Mouse (Mus musculus) myocyte (in vitro differentiated cells): ENCODE measurements around the gene Mlxip. TPM values are rescaled to one million over a fixed set of nuclear protein-coding genes. Genes with fewer than 3 reads are reported as not detected.

ENCODE experiments used
- H3K27me3 ChIP-seq: one replicate; pipeline ENCODE4 v1.6.1; 2011; ENCODE audit not compliant: control insufficient read depth, insufficient read depth, insufficient read length
- H3K36me3 ChIP-seq: one replicate; pipeline ENCODE4 v1.6.1; 2011; ENCODE audit not compliant: control insufficient read depth, insufficient read depth
- H3K4me2 ChIP-seq: one replicate; pipeline ENCODE4 v1.6.1; 2011; ENCODE audit warnings: low read depth, control low read depth
- H3K4me3 ChIP-seq: one replicate; pipeline ENCODE4 v1.5.1; 2011; ENCODE audit warnings: mild to moderate bottlenecking, control low read depth, moderate library complexity
- H3K79me2 ChIP-seq: one replicate; pipeline ENCODE4 v1.6.1; 2011; ENCODE audit not compliant: control insufficient read depth, insufficient read depth
- H3ac ChIP-seq: one replicate; pipeline ENCODE4 v1.6.1; 2011; ENCODE audit not compliant: control insufficient read depth, insufficient read length
- CEBPB ChIP-seq: IDR thresholded peaks from 2 replicates; pipeline ENCODE4 v1.6.1; 2011; ENCODE audit warnings: mild to moderate bottlenecking, moderate library complexity; ENCODE audit not compliant: poor library complexity, insufficient read depth, severe bottlenecking
- E2F4 ChIP-seq: IDR thresholded peaks from one replicate; pipeline ENCODE4 v1.6.1; 2011; ENCODE audit warnings: mild to moderate bottlenecking, control low read depth, moderate library complexity; ENCODE audit not compliant: insufficient read depth
- MAX ChIP-seq: IDR thresholded peaks from one replicate; pipeline ENCODE4 v1.6.1; 2011; ENCODE audit warnings: low read depth, mild to moderate bottlenecking, control low read depth
- MYOD1 ChIP-seq, 3 experiments: IDR thresholded peaks; one replicate each; pipeline ENCODE4 v1.6.1; 2011; ENCODE audit warnings: control low read depth in 2 of 3, low read depth in 2 of 3, mild to moderate bottlenecking in 2 of 3, moderate library complexity in 1 of 3; ENCODE audit not compliant: insufficient read length in 2 of 3, control insufficient read depth in 1 of 3
- MYOG ChIP-seq, 3 experiments: IDR thresholded peaks; one replicate each; pipeline ENCODE4 v1.6.1; 2011; ENCODE audit warnings: control low read depth in 2 of 3, low read depth in 2 of 3, mild to moderate bottlenecking in 2 of 3; ENCODE audit not compliant: insufficient read length in 2 of 3, control insufficient read depth in 1 of 3, insufficient read depth in 1 of 3
- POLR2A ChIP-seq: IDR thresholded peaks from one replicate; pipeline ENCODE4 v1.6.1; 2011; ENCODE audit warnings: low read depth, mild to moderate bottlenecking, control low read depth, moderate library complexity; ENCODE audit not compliant: insufficient read length
- POLR2AphosphoS2 ChIP-seq: IDR thresholded peaks from one replicate; pipeline ENCODE4 v1.6.1; 2011; ENCODE audit warnings: low read depth, control low read depth; ENCODE audit not compliant: insufficient read length
- REST ChIP-seq: IDR thresholded peaks from one replicate; pipeline ENCODE4 v1.6.1; 2011; ENCODE audit warnings: mild to moderate bottlenecking, control low read depth, moderate library complexity; ENCODE audit not compliant: insufficient read depth, insufficient read length
- SRF ChIP-seq: IDR thresholded peaks from one replicate; pipeline ENCODE4 v1.6.1; 2011; ENCODE audit warnings: low read depth; ENCODE audit not compliant: control insufficient read depth, insufficient read length
- TCF12 ChIP-seq: IDR thresholded peaks from one replicate; pipeline ENCODE4 v1.6.1; 2011; ENCODE audit warnings: mild to moderate bottlenecking, control low read depth; ENCODE audit not compliant: poor library complexity, insufficient read depth, severe bottlenecking
- TCF3 ChIP-seq: IDR thresholded peaks from one replicate; pipeline ENCODE4 v1.6.1; 2011; ENCODE audit warnings: low read depth, control low read depth; ENCODE audit not compliant: insufficient read length
- USF1 ChIP-seq: IDR thresholded peaks from one replicate; pipeline ENCODE4 v1.6.1; 2011; ENCODE audit warnings: low read depth, mild to moderate bottlenecking, control low read depth, moderate library complexity
- polyA plus RNA-seq: library from polyadenylated mRNA; unstranded; fragments of >200 nt; fragmentation: generic; extraction: Trizol; gene quantifications from one replicate; pipeline ENCODE4 v1.2.1, GENCODE M21; 2012; ENCODE audit warnings: missing spikeins

The Mlxip gene
- polyA plus RNA-seq, 1 experiment, result 6.0 TPM

- Histone ChIP-seq H3K79me2 (peaks cover 13% of the 10 kb centered on the region), H3ac (no peak overlapping the region), H3K27me3 (no peaks in the 10 kb centered on the region), H3K36me3 (no peaks in the 10 kb centered on the region), H3K4me2 (peak overlapping the region; percentile 99), H3K4me3 (peak overlapping the region; percentile 68)
- TF ChIP-seq POLR2AphosphoS2, result no peak
- no peak for TF ChIP-seq SRF
- TF ChIP-seq MAX, result no peak
- no peak for TF ChIP-seq MYOG (IDR thresholded peaks at IDR 0.05; ENCODE audit: control insufficient read depth in 1 of 3, insufficient read depth in 1 of 3, insufficient read length in 2 of 3, low read depth in 2 of 3)
- no peak for TF ChIP-seq USF1
- no peak for TF ChIP-seq POLR2A
- TF ChIP-seq REST, result no peak
- TF ChIP-seq TCF12, result no peak
- no peak for TF ChIP-seq TCF3
- no peak for TF ChIP-seq E2F4
- no peak for TF ChIP-seq CEBPB
- no peak for TF ChIP-seq MYOD1 (IDR thresholded peaks at IDR 0.05; ENCODE audit: control insufficient read depth in 1 of 3, insufficient read length in 2 of 3, low read depth in 2 of 3)
Observed at GRCm38 (mm10) chr5:123393786-123394302, 754 bp upstream of the Mlxip start.

DNA sequence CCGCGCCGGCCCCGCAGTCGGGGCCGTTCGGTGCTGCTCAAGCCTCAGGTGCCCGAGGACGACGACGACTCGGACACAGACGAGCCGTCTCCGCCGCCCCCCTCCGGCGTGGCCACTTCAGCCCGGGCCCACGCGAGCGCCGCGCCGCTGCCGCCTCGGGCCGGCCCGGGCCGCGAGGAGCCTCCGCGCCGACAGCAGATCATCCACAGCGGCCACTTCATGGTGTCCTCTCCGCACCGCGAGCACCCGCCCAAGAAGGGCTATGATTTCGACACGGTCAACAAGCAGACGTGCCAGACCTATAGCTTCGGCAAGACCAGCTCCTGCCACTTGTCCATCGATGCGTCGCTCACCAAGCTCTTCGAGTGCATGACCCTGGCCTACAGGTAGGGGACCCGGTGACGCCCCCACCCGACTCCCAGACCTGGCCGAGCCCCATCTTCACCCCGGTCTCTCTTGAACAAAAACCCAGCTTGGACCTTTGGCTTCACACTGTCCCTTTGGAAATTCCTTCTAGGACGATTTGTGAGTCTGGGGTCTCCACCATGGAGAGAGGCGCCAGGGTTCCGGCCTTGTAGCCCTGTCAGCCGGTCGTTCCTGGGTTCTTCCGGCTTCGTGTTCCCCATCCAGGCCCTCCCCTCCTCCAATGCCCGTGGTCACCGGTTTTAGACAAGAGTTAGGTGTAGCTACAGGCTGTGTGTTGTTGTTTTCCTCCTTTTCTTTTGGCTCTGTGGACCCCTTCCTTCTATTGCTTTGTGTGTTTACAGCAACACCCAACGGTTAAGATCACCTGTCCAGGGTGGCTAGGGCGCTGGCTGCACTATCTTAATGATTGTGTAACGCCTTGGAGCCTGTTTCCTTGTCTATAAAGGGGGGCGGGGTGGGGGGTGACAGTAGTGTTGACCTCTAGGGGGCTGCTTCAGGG lies 621 bp downstream of the Mlxip start:
- no peaks in the 10 kb centered on the region for H3K36me3 ChIP-seq
- H3K27me3 ChIP-seq, result no peaks in the 10 kb centered on the region
- peak overlapping the region; percentile 61 for H3ac ChIP-seq
- H3K4me3 ChIP-seq, result peak overlapping the region; percentile 68
- H3K4me2 ChIP-seq, result peak overlapping the region; percentile 95
- TF ChIP-seq POLR2AphosphoS2 (no peak), CEBPB (no peak), REST (no peak), MYOD1 (IDR thresholded peaks at IDR 0.05; ENCODE audit: control insufficient read depth in 1 of 3, insufficient read length in 2 of 3, low read depth in 2 of 3) (no peak), USF1 (no peak), MAX (no peak), SRF (no peak), E2F4 (no peak), TCF12 (no peak), MYOG (IDR thresholded peaks at IDR 0.05; ENCODE audit: control insufficient read depth in 1 of 3, insufficient read depth in 1 of 3, insufficient read length in 2 of 3, low read depth in 2 of 3) (no peak), POLR2A (no peak), TCF3 (no peak)
- peaks cover 13% of the 10 kb centered on the region for H3K79me2 ChIP-seq

- H3ac ChIP-seq, result no peak overlapping the region
- H3K4me2 ChIP-seq, result no peak overlapping the region
- TF ChIP-seq MYOD1 (IDR thresholded peaks at IDR 0.05; ENCODE audit: control insufficient read depth in 1 of 3, insufficient read length in 2 of 3, low read depth in 2 of 3), result no peak
- no peak for TF ChIP-seq TCF3
- H3K4me3 ChIP-seq, result no peak overlapping the region
- peaks cover 13% of the 10 kb centered on the region for H3K79me2 ChIP-seq
- H3K36me3 ChIP-seq, result no peaks in the 10 kb centered on the region
- no peaks in the 10 kb centered on the region for H3K27me3 ChIP-seq
Observed at GRCm38 (mm10) chr5:123396901-123397464, 2.4 kb downstream of the Mlxip start.

DNA sequence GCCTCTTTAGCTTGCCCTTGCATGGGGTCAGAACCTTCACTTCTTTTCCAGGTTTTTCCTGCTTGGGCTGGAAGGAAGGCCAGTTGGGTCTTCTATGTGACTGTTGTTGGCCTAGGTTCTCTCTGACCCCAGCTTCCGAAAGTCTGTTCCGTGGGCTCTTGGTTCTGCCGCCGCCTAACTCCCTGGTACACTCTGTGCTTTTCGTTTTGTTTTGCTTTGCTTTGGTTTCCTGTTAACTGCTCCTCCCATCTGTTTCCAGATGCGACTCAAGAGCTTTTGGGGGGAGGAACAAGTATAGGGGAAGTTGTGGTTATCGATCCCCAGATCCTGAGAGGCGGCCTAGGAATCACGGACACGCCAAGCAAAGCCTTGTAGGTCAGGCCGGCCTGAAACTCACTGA lies 3.2 kb downstream of the Mlxip start:
- no peak overlapping the region for H3K4me2 ChIP-seq
- H3K27me3 ChIP-seq, result no peaks in the 10 kb centered on the region
- no peak for TF ChIP-seq TCF12
- TF ChIP-seq MAX, result no peak
- TF ChIP-seq USF1, result no peak
- TF ChIP-seq TCF3, result no peak
- no peak for TF ChIP-seq MYOG (IDR thresholded peaks at IDR 0.05; ENCODE audit: control insufficient read depth in 1 of 3, insufficient read depth in 1 of 3, insufficient read length in 2 of 3, low read depth in 2 of 3)
- TF ChIP-seq MYOD1 (IDR thresholded peaks at IDR 0.05; ENCODE audit: control insufficient read depth in 1 of 3, insufficient read length in 2 of 3, low read depth in 2 of 3), result no peak
- TF ChIP-seq E2F4, result no peak
- TF ChIP-seq POLR2A, result no peak
- TF ChIP-seq CEBPB, result no peak
- TF ChIP-seq POLR2AphosphoS2, result no peak
- TF ChIP-seq SRF, result no peak
- no peak for TF ChIP-seq REST
- H3K4me3 ChIP-seq, result no peak overlapping the region
- H3ac ChIP-seq, result no peak overlapping the region
- H3K79me2 ChIP-seq, result peaks cover 13% of the 10 kb centered on the region
- H3K36me3 ChIP-seq, result no peaks in the 10 kb centered on the region
